Mouse (Mus musculus): ENCODE results near the gene Mrpl12. TPM values are rescaled to one million over a fixed set of nuclear protein-coding genes. Genes with fewer than 3 reads are reported as not detected.

Mrpl12 gene
- polyA plus RNA-seq, 1 experiment from 2014 or later, result 239 TPM

DNA sequence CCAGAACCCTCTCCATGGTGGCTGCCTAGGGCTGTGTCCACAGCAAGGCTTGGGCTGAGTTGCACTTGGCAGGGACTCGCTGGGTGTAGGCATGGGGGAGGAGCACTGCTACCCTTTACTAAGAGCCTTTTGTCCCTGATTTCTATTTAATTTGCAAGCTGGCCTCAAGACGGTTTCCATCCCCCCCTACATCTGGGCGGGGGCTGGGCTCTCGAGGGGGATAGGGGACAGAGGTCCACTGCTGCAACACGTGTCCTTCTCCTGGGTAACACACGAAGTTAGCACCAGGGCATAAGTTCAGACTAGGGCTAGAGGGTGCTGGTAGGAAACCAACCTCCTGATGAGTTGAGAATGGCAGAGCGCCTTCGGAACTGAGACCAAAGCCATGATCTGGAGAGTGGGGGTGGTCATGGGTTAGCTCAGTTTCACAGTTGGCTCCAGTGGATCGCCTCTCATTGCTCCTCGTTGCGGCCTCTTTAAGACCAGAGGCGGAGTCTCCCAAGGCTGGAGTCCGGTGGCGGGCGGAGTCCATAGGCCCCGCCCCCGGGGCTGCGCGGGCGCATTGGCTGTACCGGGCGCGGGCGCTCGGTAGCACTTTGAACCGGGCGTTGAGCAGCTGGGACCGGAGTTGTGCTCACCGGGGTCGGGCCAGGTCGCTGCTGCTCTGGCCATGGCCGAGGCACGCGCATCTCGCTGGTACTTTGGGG is 7.1 kb downstream of the Mrpl12 start, which contains the start of gene Slc25a10:
Gene Slc25a10, plus strand, starts transcription at position 524 of the 707 bp plus-strand sequence.
- H3K9me3 ChIP-seq (ENCODE audit: control insufficient read depth, low read length), result no peaks in the 10 kb centered on the region
- peaks cover 40% of the 10 kb centered on the region for H3K4me1 ChIP-seq (ENCODE audit: control insufficient read depth, insufficient read depth, low read length)
- peak within 1 kb of the TSS; percentile 92 for H3K27ac ChIP-seq (ENCODE audit: low read length)
- H3K36me3 ChIP-seq (ENCODE audit: control insufficient read depth, insufficient read depth, low read length), result peaks cover 13% of the 10 kb centered on the region
- H3K9ac ChIP-seq (ENCODE audit: low read depth, low read length), result peak within 1 kb of the TSS; percentile 89
- ATAC-seq, result peak; percentile 87
- WGBS, result under 1% methylated on average over 35 of the region's 35 CpGs
- H3K4me3 ChIP-seq (ENCODE audit: low read length), result peak within 1 kb of the TSS; percentile 95
- no peaks in the 10 kb centered on the region for H3K27me3 ChIP-seq (replicated peaks; ENCODE audit: control insufficient read depth, insufficient read depth, low read length)
- peak within 1 kb of the TSS; percentile 84 for H3K4me2 ChIP-seq (ENCODE audit: low read depth, low read length)

DNA sequence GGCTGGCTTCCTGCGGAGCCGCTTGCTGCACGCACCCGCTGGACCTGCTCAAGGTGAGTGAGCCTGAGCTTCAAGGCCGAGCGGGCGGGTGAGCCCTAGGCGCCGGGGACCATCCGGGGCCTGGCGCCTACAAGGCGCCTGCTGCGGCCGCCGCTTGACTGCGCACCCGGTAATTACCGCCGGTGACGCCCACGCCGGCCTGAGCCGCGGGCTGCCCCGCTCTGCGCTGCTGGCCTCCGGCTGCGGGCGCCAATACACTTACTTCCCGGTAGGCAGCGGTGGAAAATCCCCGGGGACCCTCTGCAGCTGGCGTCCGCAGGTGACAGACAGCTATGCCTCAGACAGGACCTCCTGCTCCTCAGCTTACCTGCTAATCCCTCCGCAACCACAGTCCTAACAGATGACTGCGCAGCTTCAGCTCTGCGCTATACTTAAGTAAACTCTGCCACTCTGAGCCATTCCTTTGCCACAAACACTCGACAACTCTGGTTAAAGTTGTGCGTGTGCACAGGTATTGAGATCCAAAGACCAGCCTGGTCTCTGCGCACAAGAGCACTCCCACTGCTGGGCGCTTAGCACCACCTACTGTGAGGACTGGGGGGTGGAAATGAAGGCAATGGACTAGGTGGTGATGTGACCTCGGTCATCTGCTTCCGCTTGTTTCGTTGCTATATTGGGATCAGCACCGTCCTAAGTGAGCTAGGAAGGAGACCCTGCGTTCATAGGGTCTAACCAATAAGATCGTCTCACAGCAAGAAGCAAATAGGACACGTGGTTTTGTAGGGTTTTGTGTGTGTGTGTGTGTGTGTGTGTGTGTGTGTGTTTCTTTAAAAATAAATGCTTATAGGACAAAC is 7.8 kb downstream of the Mrpl12 start:
- Histone ChIP-seq H3K4me2 (ENCODE audit: low read depth, low read length) (peak overlapping the region; percentile 84), H3K27me3 (replicated peaks; ENCODE audit: control insufficient read depth, insufficient read depth, low read length) (no peaks in the 10 kb centered on the region), H3K4me3 (ENCODE audit: low read length) (peak overlapping the region; percentile 95), H3K9ac (ENCODE audit: low read depth, low read length) (peak overlapping the region; percentile 89), H3K9me3 (ENCODE audit: control insufficient read depth, low read length) (no peaks in the 10 kb centered on the region), H3K27ac (ENCODE audit: low read length) (peak overlapping the region; percentile 92), H3K36me3 (ENCODE audit: control insufficient read depth, insufficient read depth, low read length) (peaks cover 15% of the 10 kb centered on the region), H3K4me1 (ENCODE audit: control insufficient read depth, insufficient read depth, low read length) (peaks cover 40% of the 10 kb centered on the region)
- under 1% methylated on average over 48 of the region's 48 CpGs for WGBS
- ATAC-seq, result peak; percentile 36

DNA sequence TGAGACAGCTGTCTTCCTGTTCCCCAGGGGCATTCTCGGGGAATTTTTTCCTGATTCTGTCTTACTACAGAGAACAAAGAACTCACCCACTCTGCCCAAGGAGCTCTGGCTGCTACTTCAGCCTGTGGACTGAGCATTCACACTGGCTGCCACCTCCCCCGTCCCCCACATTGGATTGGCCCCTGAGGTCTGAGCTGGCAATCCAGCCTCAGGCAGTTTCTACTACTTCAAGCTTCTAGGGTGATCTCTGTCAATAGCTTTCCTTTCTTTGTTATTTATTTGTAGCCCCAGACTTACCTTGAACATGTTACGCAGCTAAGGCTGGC is 8.4 kb downstream of the Mrpl12 start:
- Histone ChIP-seq H3K27ac (ENCODE audit: low read length) (peak overlapping the region; percentile 92), H3K36me3 (ENCODE audit: control insufficient read depth, insufficient read depth, low read length) (peaks cover 13% of the 10 kb centered on the region), H3K9ac (ENCODE audit: low read depth, low read length) (peak overlapping the region; percentile 89), H3K4me2 (ENCODE audit: low read depth, low read length) (peak overlapping the region; percentile 84), H3K9me3 (ENCODE audit: control insufficient read depth, low read length) (no peaks in the 10 kb centered on the region), H3K4me1 (ENCODE audit: control insufficient read depth, insufficient read depth, low read length) (peaks cover 40% of the 10 kb centered on the region), H3K4me3 (ENCODE audit: low read length) (peak overlapping the region; percentile 95), H3K27me3 (replicated peaks; ENCODE audit: control insufficient read depth, insufficient read depth, low read length) (no peaks in the 10 kb centered on the region)
- 24% methylated on average over 3 of the region's 3 CpGs for WGBS
- ATAC-seq, result no peak

DNA sequence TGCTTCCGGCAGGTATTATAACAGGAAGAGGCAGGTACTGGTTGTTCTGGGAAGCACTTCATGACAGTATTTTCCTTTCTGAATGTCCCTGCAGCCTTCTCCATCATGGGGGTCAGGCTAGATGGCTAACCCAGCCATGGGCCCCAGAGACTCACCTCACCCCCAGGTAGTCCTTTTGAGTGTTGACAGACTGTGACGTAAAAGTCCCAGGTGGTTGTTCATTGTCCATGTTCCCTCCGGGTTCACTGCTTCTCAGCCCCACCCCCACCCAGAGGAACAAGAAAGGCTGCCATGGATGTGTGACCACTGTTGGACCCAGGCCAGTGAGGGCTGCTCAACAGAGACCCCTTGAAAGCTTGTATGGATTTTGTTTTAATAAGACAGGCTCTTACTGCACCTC is 8.9 kb downstream of the Mrpl12 start:
- H3K4me1 ChIP-seq (ENCODE audit: control insufficient read depth, insufficient read depth, low read length), result peaks cover 40% of the 10 kb centered on the region
- H3K27ac ChIP-seq (ENCODE audit: low read length), result peak overlapping the region; percentile 92
- H3K9me3 ChIP-seq (ENCODE audit: control insufficient read depth, low read length), result no peaks in the 10 kb centered on the region
- H3K4me2 ChIP-seq (ENCODE audit: low read depth, low read length), result peak overlapping the region; percentile 84
- peak overlapping the region; percentile 95 for H3K4me3 ChIP-seq (ENCODE audit: low read length)
- peaks cover 11% of the 10 kb centered on the region for H3K36me3 ChIP-seq (ENCODE audit: control insufficient read depth, insufficient read depth, low read length)
- ATAC-seq, result no peak
- peak overlapping the region; percentile 89 for H3K9ac ChIP-seq (ENCODE audit: low read depth, low read length)
- H3K27me3 ChIP-seq (replicated peaks; ENCODE audit: control insufficient read depth, insufficient read depth, low read length), result no peaks in the 10 kb centered on the region
- WGBS, result 37% methylated on average over 3 of the region's 3 CpGs

DNA sequence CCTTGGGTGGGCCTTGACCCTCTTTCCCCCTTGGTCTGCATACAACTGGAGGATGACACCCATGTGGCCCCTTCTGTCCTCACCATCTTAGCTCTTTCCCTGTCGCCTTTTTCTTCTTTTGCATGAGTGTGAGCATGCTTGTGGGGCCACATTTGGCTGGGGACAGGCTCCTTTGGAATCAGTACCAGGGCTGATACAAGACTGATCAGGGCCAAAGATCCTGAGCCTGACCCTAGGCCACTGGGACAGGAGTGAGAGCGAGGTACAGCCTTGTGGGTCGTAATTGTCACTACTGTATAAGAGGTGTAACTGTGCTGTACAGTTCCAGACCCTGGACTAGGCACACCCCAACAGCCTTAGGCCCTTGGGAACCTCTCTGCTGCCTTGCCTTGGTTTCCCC is 9.5 kb downstream of the Mrpl12 start:
- peak overlapping the region; percentile 84; the same call in 1 of the 2 replicates for H3K4me2 ChIP-seq (ENCODE audit: low read depth, low read length)
- H3K9me3 ChIP-seq (ENCODE audit: control insufficient read depth, low read length), result no peaks in the 10 kb centered on the region
- H3K4me1 ChIP-seq (ENCODE audit: control insufficient read depth, insufficient read depth, low read length), result peaks cover 36% of the 10 kb centered on the region
- no peak overlapping the region; the same call in 1 of the 2 replicates for H3K4me3 ChIP-seq (ENCODE audit: low read length)
- peak overlapping the region; percentile 44; the same call in 1 of the 2 replicates for H3K9ac ChIP-seq (ENCODE audit: low read depth, low read length)
- 85% methylated on average over 3 of the region's 3 CpGs for whole genome bisulfite sequencing
- H3K27ac ChIP-seq (ENCODE audit: low read length), result no peak overlapping the region
- no peak for ATAC-seq
- no peaks in the 10 kb centered on the region for H3K27me3 ChIP-seq (replicated peaks; ENCODE audit: control insufficient read depth, insufficient read depth, low read length)
- H3K36me3 ChIP-seq (ENCODE audit: control insufficient read depth, insufficient read depth, low read length), result peaks cover 11% of the 10 kb centered on the region

DNA sequence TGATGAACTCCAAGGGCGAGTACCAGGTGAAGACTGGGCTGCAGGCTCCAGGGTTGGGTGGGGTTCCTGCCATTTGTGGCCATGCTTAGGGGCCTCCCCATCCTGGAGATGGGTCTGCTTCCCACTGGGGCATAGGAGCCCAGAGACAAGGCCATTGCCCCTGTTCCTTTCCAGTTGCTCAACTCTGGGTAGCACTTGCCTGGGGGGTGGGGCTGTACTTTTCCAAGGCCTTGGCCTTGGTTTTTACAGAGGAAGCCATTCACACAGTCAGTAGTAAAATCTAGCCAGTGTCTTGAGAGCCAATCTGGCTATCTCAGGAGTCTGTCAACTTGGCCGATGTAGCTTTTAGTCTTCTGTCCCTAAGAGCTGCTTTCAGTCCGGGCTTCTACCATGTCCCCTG is 13.0 kb downstream of the Mrpl12 start:
- no peak overlapping the region for H3K4me2 ChIP-seq (ENCODE audit: low read depth, low read length)
- 95% methylated on average over 3 of the region's 3 CpGs for WGBS
- no peak overlapping the region for H3K27ac ChIP-seq (ENCODE audit: low read length)
- ATAC-seq, result no peak
- peaks cover 32% of the 10 kb centered on the region for H3K4me1 ChIP-seq (ENCODE audit: control insufficient read depth, insufficient read depth, low read length)
- peaks cover 10% of the 10 kb centered on the region for H3K36me3 ChIP-seq (ENCODE audit: control insufficient read depth, insufficient read depth, low read length)
- no peaks in the 10 kb centered on the region for H3K27me3 ChIP-seq (replicated peaks; ENCODE audit: control insufficient read depth, insufficient read depth, low read length)
- H3K9me3 ChIP-seq (ENCODE audit: control insufficient read depth, low read length), result no peaks in the 10 kb centered on the region
- no peak overlapping the region for H3K4me3 ChIP-seq (ENCODE audit: low read length)
- H3K9ac ChIP-seq (ENCODE audit: low read depth, low read length), result no peak overlapping the region

DNA sequence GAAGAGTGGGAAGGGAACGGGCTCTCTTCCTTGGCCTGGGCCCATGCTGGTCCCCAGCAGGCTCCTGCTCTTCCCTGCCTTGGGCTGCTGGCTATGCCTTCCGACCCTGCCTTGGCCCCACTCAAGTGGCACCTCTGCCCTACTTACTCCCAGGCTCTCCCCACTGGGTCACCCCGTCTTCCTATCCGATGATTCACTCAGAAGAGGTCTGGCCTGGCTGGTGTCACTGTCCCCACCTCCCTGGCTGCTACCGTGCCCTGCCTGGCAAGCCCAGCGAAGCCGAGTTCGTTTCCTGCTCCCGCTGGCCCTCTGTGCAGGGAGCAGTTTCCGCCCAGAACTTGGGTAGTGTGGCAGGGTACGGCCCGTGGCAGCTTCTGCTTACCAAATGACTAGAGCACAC is 13.8 kb downstream of the Mrpl12 start:
- Histone ChIP-seq H3K27ac (ENCODE audit: low read length) (no peak overlapping the region), H3K36me3 (ENCODE audit: control insufficient read depth, insufficient read depth, low read length) (peaks cover 10% of the 10 kb centered on the region), H3K9ac (ENCODE audit: low read depth, low read length) (no peak overlapping the region), H3K4me1 (ENCODE audit: control insufficient read depth, insufficient read depth, low read length) (peaks cover 26% of the 10 kb centered on the region), H3K27me3 (replicated peaks; ENCODE audit: control insufficient read depth, insufficient read depth, low read length) (no peaks in the 10 kb centered on the region), H3K4me3 (ENCODE audit: low read length) (no peak overlapping the region), H3K9me3 (ENCODE audit: control insufficient read depth, low read length) (no peaks in the 10 kb centered on the region), H3K4me2 (ENCODE audit: low read depth, low read length) (no peak overlapping the region)
- no peak for ATAC-seq
- 90% methylated on average over 12 of the region's 12 CpGs for WGBS

DNA sequence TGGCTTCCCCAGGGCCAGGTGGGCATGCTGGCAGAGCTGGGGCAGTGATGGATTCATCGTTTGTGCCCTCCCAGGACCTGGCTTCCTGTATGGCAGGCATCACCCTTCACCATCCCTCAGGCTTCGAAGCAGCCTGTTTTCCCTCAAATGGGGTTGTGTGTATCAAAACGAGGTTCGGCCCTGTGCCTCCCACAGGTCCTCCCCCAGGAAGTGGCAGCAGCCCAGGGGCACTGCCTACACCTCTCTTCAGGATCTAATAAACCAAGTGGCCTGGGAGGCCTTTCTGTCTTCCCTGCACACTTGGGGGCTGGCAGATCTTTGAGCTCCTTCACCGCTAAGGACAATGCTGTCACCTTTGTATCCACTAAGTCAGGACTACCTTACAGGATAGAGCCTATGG is 14.5 kb downstream of the Mrpl12 start:
- no peak overlapping the region for H3K27ac ChIP-seq (ENCODE audit: low read length)
- H3K4me3 ChIP-seq (ENCODE audit: low read length), result no peak overlapping the region

DNA sequence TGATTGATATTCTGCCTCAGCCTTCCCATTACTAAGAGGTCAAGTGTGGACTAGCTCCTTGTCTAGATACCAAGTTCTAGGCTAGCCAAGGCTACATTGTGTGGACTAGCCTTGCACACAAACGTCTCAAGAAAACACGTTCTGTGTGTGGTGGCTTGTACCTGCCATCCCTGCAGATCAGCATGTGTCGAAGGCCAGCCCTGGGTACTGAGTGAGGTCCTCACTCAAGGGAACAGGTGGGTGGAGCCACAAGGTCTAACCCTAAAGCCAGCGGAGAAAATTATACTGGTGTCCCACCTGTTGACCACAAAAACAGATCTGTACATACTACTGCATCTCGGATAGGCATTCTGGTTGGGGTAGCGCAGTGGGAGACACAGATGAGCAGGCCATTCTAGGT is 15.5 kb downstream of the Mrpl12 start:
- 73% methylated on average over 6 of the region's 6 CpGs for WGBS
- no peak overlapping the region for H3K9ac ChIP-seq (ENCODE audit: low read depth, low read length)
- peaks cover 10% of the 10 kb centered on the region for H3K36me3 ChIP-seq (ENCODE audit: control insufficient read depth, insufficient read depth, low read length)
- H3K4me1 ChIP-seq (ENCODE audit: control insufficient read depth, insufficient read depth, low read length), result peaks cover 17% of the 10 kb centered on the region
- H3K27me3 ChIP-seq (replicated peaks; ENCODE audit: control insufficient read depth, insufficient read depth, low read length), result no peaks in the 10 kb centered on the region
- no peak overlapping the region for H3K4me3 ChIP-seq (ENCODE audit: low read length)
- peak; percentile 25; the same call in 1 of the 2 replicates for ATAC-seq
- peak overlapping the region; percentile 64 for H3K27ac ChIP-seq (ENCODE audit: low read length)
- no peaks in the 10 kb centered on the region for H3K9me3 ChIP-seq (ENCODE audit: control insufficient read depth, low read length)
- H3K4me2 ChIP-seq (ENCODE audit: low read depth, low read length), result no peak overlapping the region

More for the DNA sequence above, 14.5 kb downstream of the Mrpl12 start:
- WGBS, result 79% methylated on average over 5 of the region's 5 CpGs
- H3K4me2 ChIP-seq (ENCODE audit: low read depth, low read length), result no peak overlapping the region
- H3K9ac ChIP-seq (ENCODE audit: low read depth, low read length), result no peak overlapping the region
- no peaks in the 10 kb centered on the region for H3K27me3 ChIP-seq (replicated peaks; ENCODE audit: control insufficient read depth, insufficient read depth, low read length)
- peaks cover 20% of the 10 kb centered on the region for H3K4me1 ChIP-seq (ENCODE audit: control insufficient read depth, insufficient read depth, low read length)
- H3K36me3 ChIP-seq (ENCODE audit: control insufficient read depth, insufficient read depth, low read length), result peaks cover 10% of the 10 kb centered on the region
- H3K9me3 ChIP-seq (ENCODE audit: control insufficient read depth, low read length), result no peaks in the 10 kb centered on the region
- ATAC-seq, result no peak
